Mouse (Mus musculus) forebrain, embryonic 14.5 days (tissue): ENCODE results near the gene Dhx8. TPM values are rescaled to one million over a fixed set of nuclear protein-coding genes. Genes with fewer than 3 reads are reported as not detected.

Experiments used
- ATAC-seq: fragments of 200-750 bp; cut with Nextera tagmentation; 2 replicates; pipeline ENCODE4 v1.8.0; 2017; ENCODE audit warnings: mild to moderate bottlenecking, moderate library complexity
- DNase-seq: peaks from one replicate; pipeline ENCODE4 v3.0.0-alpha.2; 2015; ENCODE audit warnings: low spot score
- H3K27ac ChIP-seq: fragments of 300-500 bp; sonication (generic); 2 replicates; pipeline ENCODE4 v1.5.1; 2014; ENCODE audit warnings: low read depth, mild to moderate bottlenecking, control low read depth, low read length, moderate library complexity
- H3K27me3 ChIP-seq: fragments of 300-500 bp; sonication (generic); replicated peaks from 2 replicates; pipeline ENCODE4 v1.6.1; 2014; ENCODE audit warnings: low read length, control low read depth, mixed read lengths; ENCODE audit not compliant: control insufficient read depth, insufficient read depth
- H3K36me3 ChIP-seq: fragments of 300-500 bp; sonication (generic); 2 replicates; pipeline ENCODE4 v1.6.1; 2014; ENCODE audit warnings: low read length, control low read depth; ENCODE audit not compliant: control insufficient read depth, insufficient read depth
- H3K4me1 ChIP-seq: fragments of 300-500 bp; sonication (generic); 2 replicates; pipeline ENCODE4 v1.6.1; 2014; ENCODE audit warnings: antibody characterized with exemption, low read length, control low read depth; ENCODE audit not compliant: control insufficient read depth, insufficient read depth
- H3K4me2 ChIP-seq: fragments of 300-500 bp; sonication (generic); 2 replicates; pipeline ENCODE4 v1.6.1; 2014; ENCODE audit warnings: mild to moderate bottlenecking, control low read depth, low read length
- H3K4me3 ChIP-seq: fragments of 300-500 bp; sonication (generic); 2 replicates; pipeline ENCODE4 v1.5.1; 2014; ENCODE audit warnings: low read depth, low read length, control low read depth
- H3K9ac ChIP-seq: fragments of 300-500 bp; sonication (generic); 2 replicates; pipeline ENCODE4 v1.6.1; 2014; ENCODE audit warnings: mild to moderate bottlenecking, low read length, control low read depth, moderate library complexity
- H3K9me3 ChIP-seq: fragments of 300-500 bp; sonication (generic); replicated peaks from 2 replicates; pipeline ENCODE4 v1.6.1; 2016; ENCODE audit warnings: low read length, control low read depth, mixed read lengths; ENCODE audit not compliant: control insufficient read depth
- WGBS: fragments of 180-500 bp; shearing (Covaris S2); extraction: QIAGEN DNeasy Blood & Tissue Kit; methylation state at CpG from one replicate; pipeline ENCODE4 v1.1.7; 2014; 5-methylcytosine and 5-hydroxymethylcytosine counted together
- polyA plus RNA-seq: library from polyadenylated mRNA; unstranded; fragments of >200 nt; fragmentation: Nextera tagmentation; extraction: Ambion mirVana; gene quantifications from 2 replicates; pipeline ENCODE4 v1.2.1, GENCODE M21; 2014

Dhx8 gene
- polyA plus RNA-seq, 1 experiment from 2014 or later: 31.6 TPM

DNA sequence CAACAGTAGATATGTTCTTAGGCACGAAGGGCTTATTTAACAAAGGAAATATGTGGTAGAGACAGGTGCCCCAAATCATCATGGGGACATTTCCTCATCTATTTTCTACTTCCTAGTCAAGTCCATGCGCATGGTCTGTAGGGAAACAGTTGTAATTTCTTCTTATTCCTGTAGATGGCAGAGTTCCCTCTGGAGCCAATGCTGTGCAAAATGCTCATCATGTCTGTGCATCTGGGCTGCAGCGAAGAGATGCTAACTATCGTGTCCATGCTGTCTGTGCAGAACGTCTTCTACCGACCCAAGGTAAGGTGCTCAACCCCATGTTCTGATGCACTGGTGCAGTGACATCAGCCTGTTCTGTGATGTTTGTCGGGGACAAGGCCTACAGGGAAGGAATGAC, 31.0 kb downstream of the Dhx8 start:
- Histone ChIP-seq H3K9me3 (no peaks in the 10 kb centered on the region), H3K27me3 (no peaks in the 10 kb centered on the region), H3K4me1 (no peaks in the 10 kb centered on the region), H3K4me2 (no peak overlapping the region), H3K4me3 (no peak overlapping the region), H3K36me3 (peaks cover 89% of the 10 kb centered on the region), H3K9ac (no peak overlapping the region), H3K27ac (no peak overlapping the region)
- WGBS: 60% methylated on average over 7 of the region's 7 CpGs
- DNase-seq (peak; percentile 84), ATAC-seq (no peak)

GRCm38 (mm10) chr11:101764546-101764945, 31.8 kb downstream of the Dhx8 start:
- WGBS: 94% methylated on average over 8 of the region's 8 CpGs
- H3K27me3 ChIP-seq: no peaks in the 10 kb centered on the region
- H3K36me3 ChIP-seq: peaks cover 89% of the 10 kb centered on the region

GRCm38 (mm10) chr11:101767326-101767725, 34.6 kb downstream of the Dhx8 start:
- Histone ChIP-seq H3K36me3 (peaks cover 68% of the 10 kb centered on the region), H3K4me3 (no peak overlapping the region)
- 67% methylated on average over 5 of the region's 5 CpGs for WGBS

More at GRCm38 (mm10) chr11:101764546-101764945, 31.8 kb downstream of the Dhx8 start:
- DNase-seq (no peak), ATAC-seq (no peak)
- Histone ChIP-seq H3K4me1 (no peaks in the 10 kb centered on the region), H3K9me3 (no peaks in the 10 kb centered on the region), H3K9ac (no peak overlapping the region), H3K27ac (no peak overlapping the region), H3K4me2 (no peak overlapping the region), H3K4me3 (no peak overlapping the region)

GRCm38 (mm10) chr11:101768721-101769120, 36.0 kb downstream of the Dhx8 start:
- no peak for ATAC-seq

More at GRCm38 (mm10) chr11:101767326-101767725, 34.6 kb downstream of the Dhx8 start:
- Histone ChIP-seq H3K9me3 (no peaks in the 10 kb centered on the region), H3K9ac (no peak overlapping the region), H3K4me2 (no peak overlapping the region), H3K4me1 (peaks cover 1% of the 10 kb centered on the region; the same call in 1 of the 2 replicates), H3K27ac (no peak overlapping the region), H3K27me3 (no peaks in the 10 kb centered on the region)
- DNase-seq: no peak
- no peak for ATAC-seq

DNA sequence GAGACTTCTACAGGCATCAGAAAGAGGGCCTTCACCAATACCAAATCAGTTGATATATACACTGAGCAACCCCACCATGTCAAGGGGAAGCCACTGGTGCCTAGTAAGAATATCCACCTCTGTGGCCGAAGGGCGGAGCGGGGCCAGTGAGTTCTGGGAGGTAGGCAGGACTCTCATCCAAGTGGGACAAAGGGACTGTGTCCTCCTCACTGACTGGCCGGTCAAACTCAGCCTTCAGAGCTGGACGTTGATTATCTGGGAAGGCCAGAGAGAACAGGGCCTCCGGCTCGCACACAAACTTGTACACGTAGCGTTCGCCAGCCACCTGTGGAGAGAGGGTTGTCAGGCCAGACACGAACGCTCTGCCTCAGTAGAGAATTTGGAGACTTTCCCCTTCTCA, 37.5 kb downstream of the Dhx8 start:
- WGBS: 90% methylated on average over 12 of the region's 12 CpGs
- no peak overlapping the region for H3K4me2 ChIP-seq
- H3K4me1 ChIP-seq: peaks cover 3% of the 10 kb centered on the region; the same call in 1 of the 2 replicates
- DNase-seq (no peak), ATAC-seq (no peak)
- no peak overlapping the region for H3K9ac ChIP-seq
- peaks cover 44% of the 10 kb centered on the region for H3K36me3 ChIP-seq
- H3K4me3 ChIP-seq: no peak overlapping the region
- H3K9me3 ChIP-seq: no peaks in the 10 kb centered on the region
- H3K27ac ChIP-seq: no peak overlapping the region
- H3K27me3 ChIP-seq: peaks cover 8% of the 10 kb centered on the region; the same call in 1 of the 2 replicates

More at GRCm38 (mm10) chr11:101768721-101769120, 36.0 kb downstream of the Dhx8 start:
- H3K9ac ChIP-seq: no peak overlapping the region
- H3K4me2 ChIP-seq: no peak overlapping the region
- H3K36me3 ChIP-seq: peaks cover 57% of the 10 kb centered on the region
- no peak for DNase-seq
- peaks cover 3% of the 10 kb centered on the region; the same call in 1 of the 2 replicates for H3K4me1 ChIP-seq
- no peak overlapping the region for H3K4me3 ChIP-seq
- WGBS: 96% methylated on average over 6 of the region's 6 CpGs
- H3K27me3 ChIP-seq: peaks cover 5% of the 10 kb centered on the region; the same call in 1 of the 2 replicates
- H3K9me3 ChIP-seq: no peaks in the 10 kb centered on the region
- no peak overlapping the region for H3K27ac ChIP-seq

GRCm38 (mm10) chr11:101772027-101772426, 39.3 kb downstream of the Dhx8 start:
- peaks cover 8% of the 10 kb centered on the region; the same call in 1 of the 2 replicates for H3K27me3 ChIP-seq
- ATAC-seq: no peak
- H3K9ac ChIP-seq: no peak overlapping the region
- no peaks in the 10 kb centered on the region for H3K9me3 ChIP-seq
- H3K4me3 ChIP-seq: no peak overlapping the region
- peaks cover 3% of the 10 kb centered on the region; the same call in 1 of the 2 replicates for H3K4me1 ChIP-seq
- H3K4me2 ChIP-seq: 0 out of 2 replicates have a peak overlapping the region, but pooled peaks have one; percentile 37
- no peak for DNase-seq
- peaks cover 26% of the 10 kb centered on the region for H3K36me3 ChIP-seq
- WGBS: 3% methylated on average over 5 of the region's 5 CpGs
- H3K27ac ChIP-seq: no peak overlapping the region

DNA sequence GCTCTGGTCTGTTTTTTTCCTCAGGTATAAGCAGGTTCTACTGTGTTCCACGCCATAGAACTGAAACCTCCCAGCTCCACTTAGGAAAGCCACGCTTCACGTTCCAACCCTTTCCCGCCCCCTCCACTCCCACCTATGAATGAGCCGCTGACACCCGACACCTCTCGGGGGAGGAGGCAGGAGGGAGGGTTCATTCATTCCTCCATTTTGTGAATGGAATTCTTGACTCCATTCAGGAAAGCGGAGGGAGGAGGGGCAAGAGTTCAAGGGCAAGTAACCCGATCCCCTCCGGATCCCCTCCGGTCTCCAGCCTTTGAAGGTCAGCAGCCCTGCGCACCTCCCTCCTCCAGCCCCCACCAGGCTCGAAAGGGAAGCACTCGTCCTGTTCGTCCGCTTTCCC, 39.7 kb downstream of the Dhx8 start:
- no peak overlapping the region for H3K9ac ChIP-seq
- no peaks in the 10 kb centered on the region for H3K9me3 ChIP-seq
- H3K4me1 ChIP-seq: peaks cover 3% of the 10 kb centered on the region; the same call in 1 of the 2 replicates
- no peak overlapping the region for H3K4me3 ChIP-seq
- H3K27me3 ChIP-seq: peaks cover 8% of the 10 kb centered on the region; the same call in 1 of the 2 replicates
- no peak overlapping the region for H3K27ac ChIP-seq
- H3K4me2 ChIP-seq: peak overlapping the region; percentile 37
- H3K36me3 ChIP-seq: peaks cover 22% of the 10 kb centered on the region
- DNase-seq (peak; percentile 78), ATAC-seq (peak; percentile 57)
- under 1% methylated on average over 16 of the region's 16 CpGs for WGBS

GRCm38 (mm10) chr11:101776846-101777245, 44.1 kb downstream of the Dhx8 start:
- DNase-seq (no peak), ATAC-seq (no peak)
- WGBS: 75% methylated on average over 4 of the region's 4 CpGs
- Histone ChIP-seq H3K36me3 (no peaks in the 10 kb centered on the region), H3K27ac (no peak overlapping the region), H3K27me3 (peaks cover 13% of the 10 kb centered on the region; the same call in 1 of the 2 replicates), H3K4me1 (peaks cover 3% of the 10 kb centered on the region; the same call in 1 of the 2 replicates), H3K4me2 (no peak overlapping the region), H3K9ac (no peak overlapping the region), H3K4me3 (no peak overlapping the region), H3K9me3 (no peaks in the 10 kb centered on the region)

GRCm38 (mm10) chr11:101783135-101783534, 50.4 kb downstream of the Dhx8 start:
- Histone ChIP-seq H3K27me3 (peaks cover 55% of the 10 kb centered on the region), H3K36me3 (no peaks in the 10 kb centered on the region), H3K4me3 (no peak overlapping the region), H3K9me3 (no peaks in the 10 kb centered on the region), H3K27ac (no peak overlapping the region), H3K4me1 (peaks cover 7% of the 10 kb centered on the region), H3K4me2 (no peak overlapping the region; the same call in 1 of the 2 replicates), H3K9ac (no peak overlapping the region)
- ATAC-seq (no peak), DNase-seq (peak; percentile 11)
- 46% methylated on average over 1 of the region's 1 CpGs for WGBS
